Mouse (Mus musculus): Measurements from ENCODE around the gene Scgb1b2.

Gene Scgb1b2

GRCm38 (mm10) chr7:31291721-31292120, at the start of gene Scgb1b2:
Gene Scgb1b2, minus strand, starts transcription at chr7:31291821.
- DNase-seq (ENCODE audit: low spot score in 2 of 2), result no peak

- no peak for DNase-seq (ENCODE audit: low spot score in 2 of 2)
Measured at GRCm38 (mm10) chr7:31290208-31290607, 1.4 kb downstream of the Scgb1b2 start, which contains the start of gene Scgb2b2. Gene Scgb2b2, plus strand, starts transcription at chr7:31290508.
